Mouse (Mus musculus) left cerebral cortex, adult 6 months (tissue): ENCODE measurements around the gene Elovl2. TPM values are rescaled to one million over a fixed set of nuclear protein-coding genes. Genes with fewer than 3 reads are reported as not detected.

Source experiments
- long read RNA-seq, 2 experiments: library from polyadenylated mRNA; unstranded; transcript quantifications; one replicate each; pipeline ENCODE4 v2.0.0; 2019 to 2020
- polyA plus RNA-seq: library from polyadenylated mRNA; unstranded; fragments of <200 nt; fragmentation: Nextera tagmentation; gene quantifications from 2 replicates; pipeline ENCODE4 v1.2.3, GENCODE M21; 2021

The Elovl2 gene
- polyA plus RNA-seq, result 12.1 and 13.7 TPM in 2 replicates
- long read RNA-seq, experiment 1, transcript Elovl2-201 (8 exons, 3,840 nt), result major isoform, 58 of 74 reads
- long read RNA-seq, experiment 1, partial matches to known transcripts, result 7 of 74 reads
- long read RNA-seq, experiment 1, other reads (novel, unspliced or antisense), result 9 of 74 reads
- long read RNA-seq, experiment 2, transcript Elovl2-201 (8 exons, 3,840 nt), result major isoform, 6 of 11 reads
- long read RNA-seq, experiment 2, partial matches to known transcripts, result 0 of 11 reads
- long read RNA-seq, experiment 2, other reads (novel, unspliced or antisense), result 5 of 11 reads

GRCm38 (mm10) chr13:41220304-41220834 is at the start of gene Elovl2:
Elovl2 (minus strand) TSS chr13:41220405.

GRCm38 (mm10) chr13:41249538-41250317 is 29.5 kb upstream of the Elovl2 start, which contains the start of gene Smim13:
Smim13 (plus strand) TSS chr13:41249844.

Other genes with a start within 250 kb of the Elovl2 start
- gene Pak1ip1, start 219.4 kb downstream of the Elovl2 start, polyA plus RNA-seq, result 52.6 and 60.9 TPM in 2 replicates
- gene Tmem14c, start 204.1 kb downstream of the Elovl2 start, polyA plus RNA-seq, result 115 and 136 TPM in 2 replicates
- gene Mak, start 140.7 kb downstream of the Elovl2 start, polyA plus RNA-seq, result 1.4 and 1.5 TPM in 2 replicates
- gene Gcm2, start 109.4 kb downstream of the Elovl2 start, polyA plus RNA-seq, result not detected in 2 replicates
- 0.10 TPM in 1 of 2 replicates, not detected in the other for gene Sycp2l, start 106.1 kb downstream of the Elovl2 start, polyA plus RNA-seq
- 34.1 and 53.7 TPM in 2 replicates for gene Smim13, start 29.4 kb upstream of the Elovl2 start, polyA plus RNA-seq
- not detected in 2 replicates for gene Gm17364, start 53.6 kb upstream of the Elovl2 start, polyA plus RNA-seq